Mouse (Mus musculus): ENCODE measurements around the gene Ccdc91.
A peak's percentile ranks its signal among the peaks of the same experiment; 100 is the strongest.

Ccdc91 gene

DNA sequence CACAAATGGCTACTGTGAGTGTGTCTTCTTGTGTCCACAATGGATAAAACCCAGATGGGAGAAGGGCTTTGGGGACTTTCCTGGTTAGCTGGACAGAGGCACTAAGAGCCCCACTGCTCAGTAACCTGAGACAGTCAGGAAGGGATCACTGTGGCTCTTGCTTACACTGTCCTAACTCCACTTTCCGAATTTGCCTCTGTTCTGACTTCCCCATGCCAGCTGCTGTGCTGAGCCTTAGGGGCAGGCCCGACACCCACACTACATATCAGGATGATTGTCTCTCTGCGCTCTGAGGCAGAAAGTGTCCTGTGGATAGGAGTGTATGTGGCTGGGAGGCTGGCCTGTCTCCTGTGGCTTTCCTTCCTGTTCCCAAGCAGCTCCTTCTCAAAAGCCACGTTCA lies 97.5 kb downstream of the Ccdc91 start:
- DNase-seq (ENCODE audit: low spot score in 2 of 2), result no peak

DNA sequence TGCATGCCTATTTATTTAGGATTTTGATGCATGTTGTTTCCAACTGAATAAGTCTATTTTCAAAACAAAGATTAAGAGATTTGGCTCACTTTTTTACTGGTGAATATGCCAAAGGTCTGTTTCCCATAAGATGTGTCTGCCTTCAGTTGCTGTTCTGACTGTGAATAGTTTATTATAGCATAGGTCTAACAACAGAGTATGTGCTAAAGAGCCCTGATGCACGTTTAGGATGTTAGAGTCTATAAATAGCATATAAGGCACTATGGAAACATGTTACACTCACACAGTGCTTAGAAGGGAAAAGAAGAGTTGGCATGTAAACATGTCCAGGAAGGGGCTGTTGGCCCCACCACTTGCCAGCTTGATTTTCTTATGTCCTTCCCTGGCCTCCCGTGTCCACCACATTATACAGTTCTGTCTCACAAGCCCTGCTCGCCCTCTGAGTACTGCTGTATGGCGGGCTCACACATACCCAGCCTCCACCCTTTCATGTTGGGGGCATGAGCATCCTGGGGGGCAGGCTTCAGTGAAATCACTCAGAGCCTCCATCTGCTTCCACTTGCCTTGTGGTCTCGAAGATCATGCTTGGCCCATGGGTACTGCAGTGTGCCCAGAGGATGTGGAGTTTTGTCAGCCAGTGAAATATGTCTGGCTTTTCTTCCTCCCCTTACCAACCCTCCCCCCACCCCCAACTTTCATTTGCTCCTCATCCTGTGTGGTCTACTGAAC lies 99.0 kb downstream of the Ccdc91 start:
- no peak for DNase-seq (ENCODE audit: low spot score in 2 of 2)

- DNase-seq (ENCODE audit: low spot score in 2 of 2), result no peak
These were observed 99.7 kb downstream of the Ccdc91 start for GRCm38 (mm10) chr6:147575183-147575784.

DNA sequence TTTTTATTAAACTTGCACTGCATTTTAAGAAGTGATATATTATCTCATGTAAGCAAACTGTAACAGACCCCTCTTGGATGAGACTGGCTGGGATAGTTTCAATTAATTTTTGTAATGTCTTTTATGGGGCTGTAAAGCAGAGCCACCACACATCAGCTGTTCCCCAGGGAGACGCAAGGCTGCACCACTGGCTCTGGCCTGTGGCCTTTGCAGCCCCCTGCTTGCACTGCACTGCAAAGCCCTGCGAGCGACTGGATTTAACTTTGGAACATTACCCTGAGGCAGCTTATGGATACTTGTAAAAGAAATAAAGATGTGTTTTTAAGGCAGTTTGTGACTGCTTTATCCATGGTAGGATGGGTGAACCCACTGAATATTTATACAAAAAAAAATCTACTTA lies 112.0 kb downstream of the Ccdc91 start:
- DNase-seq (ENCODE audit: low spot score in 2 of 2), result no peak

- DNase-seq (ENCODE audit: low spot score in 2 of 2), result no peak
These were observed 131.0 kb downstream of the Ccdc91 start for GRCm38 (mm10) chr6:147606666-147607065.

DNA sequence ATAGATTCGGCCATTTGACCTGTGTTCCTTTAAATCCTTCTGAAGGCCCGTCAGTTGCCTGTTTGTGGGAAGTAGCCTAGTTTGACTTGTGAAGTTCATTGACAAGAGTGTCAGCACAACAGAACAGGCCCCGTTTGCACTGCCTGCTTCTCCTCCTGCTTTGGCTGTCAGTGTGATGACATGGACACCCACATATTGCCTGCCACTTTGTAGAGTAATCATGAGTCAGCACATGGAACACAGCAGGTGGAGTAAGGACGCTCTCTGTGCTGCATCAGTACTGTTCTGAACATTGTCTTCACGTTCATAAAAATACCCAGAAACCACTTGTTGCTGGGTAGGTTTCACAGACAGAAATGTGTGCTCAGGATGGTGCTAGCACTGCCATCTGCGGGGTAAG lies 132.0 kb downstream of the Ccdc91 start:
- no peak for DNase-seq (ENCODE audit: low spot score in 2 of 2)

DNA sequence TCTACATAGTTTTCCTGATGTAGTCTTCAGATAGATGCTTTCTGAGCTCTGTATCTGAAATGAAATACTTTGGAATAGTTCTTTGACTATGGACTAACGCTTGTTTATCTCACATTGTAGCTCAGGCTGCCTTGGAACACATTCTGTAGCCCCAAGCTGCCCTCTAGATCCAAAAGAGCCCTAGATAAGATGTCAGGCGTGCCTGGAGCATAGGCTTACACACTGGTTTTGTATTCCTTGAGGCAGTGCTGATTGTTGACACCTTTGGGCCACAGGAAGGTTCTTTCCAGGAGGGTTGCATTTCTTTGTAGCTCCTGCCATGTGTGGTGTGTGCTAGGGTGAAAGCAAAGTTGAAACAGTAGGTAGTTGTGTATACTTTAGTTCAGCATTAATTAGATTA lies 139.7 kb downstream of the Ccdc91 start:
- DNase-seq (ENCODE audit: low spot score in 2 of 2), result no peak

- no peak for DNase-seq (ENCODE audit: low spot score in 2 of 2)
These were observed 147.5 kb downstream of the Ccdc91 start for GRCm38 (mm10) chr6:147623142-147623541.

GRCm38 (mm10) chr6:147636464-147636863 lies 160.8 kb downstream of the Ccdc91 start:
- no peak for DNase-seq (ENCODE audit: low spot score in 2 of 2)

DNA sequence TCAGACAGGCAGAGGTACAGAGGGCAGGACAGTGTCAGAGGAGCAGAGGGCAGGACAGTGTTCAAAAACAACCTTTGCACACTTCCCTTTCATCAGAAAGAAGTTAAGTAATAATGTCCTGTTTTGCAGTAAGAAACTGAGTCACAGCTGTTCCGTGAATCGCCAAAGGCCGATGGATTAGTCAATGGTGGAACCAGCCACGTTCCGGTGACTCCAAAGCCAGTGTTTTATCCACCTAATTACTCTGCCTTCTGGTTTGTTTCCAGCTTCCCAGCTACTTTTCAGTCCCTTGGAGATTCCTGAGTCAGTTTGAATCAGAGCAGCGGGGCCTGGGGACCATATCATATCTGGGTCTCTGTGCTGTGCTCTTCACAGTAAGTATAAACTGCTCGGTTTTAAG lies 168.2 kb downstream of the Ccdc91 start:
- no peak for DNase-seq (ENCODE audit: low spot score in 2 of 2)

DNA sequence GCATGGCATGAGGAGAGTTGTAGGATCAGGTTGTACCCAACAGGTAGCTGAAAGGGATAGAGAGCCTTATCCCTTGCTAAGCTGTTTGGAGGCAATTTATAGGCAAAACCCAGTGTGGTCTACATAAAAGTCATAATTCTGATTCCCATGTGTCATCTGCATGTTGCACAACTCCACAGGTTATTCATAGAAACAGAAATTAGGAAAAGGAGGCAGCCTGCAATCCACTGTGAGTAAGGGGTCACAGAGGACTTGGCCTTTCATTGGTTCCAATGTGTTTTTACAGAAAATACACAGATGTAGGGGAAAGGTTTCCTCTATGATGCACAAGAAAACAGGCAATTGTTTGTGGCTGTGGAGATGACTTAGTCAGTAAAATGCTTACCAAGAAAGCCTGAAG lies 168.8 kb downstream of the Ccdc91 start:
- DNase-seq (ENCODE audit: low spot score in 2 of 2), result no peak

DNA sequence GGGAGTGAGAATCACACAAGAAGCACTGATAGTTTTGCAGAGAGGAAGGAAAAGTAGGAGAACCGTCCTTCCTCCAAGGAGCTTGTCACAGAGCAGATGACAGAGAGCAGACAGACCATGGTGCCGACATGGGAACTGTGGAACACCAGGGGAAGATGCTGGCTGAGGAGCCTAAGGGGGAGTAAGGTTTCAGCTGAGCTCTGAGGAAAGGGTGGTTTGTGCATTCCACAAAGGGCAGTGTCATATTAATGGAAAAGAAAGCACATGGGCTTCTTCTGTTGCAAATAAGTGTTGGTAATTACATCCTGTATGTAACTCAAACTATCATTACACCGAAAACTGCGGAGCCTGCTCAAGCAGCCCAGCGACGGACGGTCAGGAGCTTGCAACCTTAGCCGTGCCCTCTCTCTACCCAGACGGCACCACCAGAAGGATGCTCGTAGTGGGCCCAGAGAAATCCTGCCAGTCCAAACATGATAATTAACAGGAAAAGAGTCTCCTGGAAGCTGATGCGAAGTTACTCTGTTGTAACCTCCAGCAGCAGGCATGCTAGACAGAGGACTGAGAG lies 170.9 kb downstream of the Ccdc91 start:
- no peak for DNase-seq (ENCODE audit: low spot score in 2 of 2)

- no peak for DNase-seq (ENCODE audit: low spot score in 2 of 2)
These were observed 182.4 kb downstream of the Ccdc91 start for GRCm38 (mm10) chr6:147658025-147658424.

GRCm38 (mm10) chr6:147660718-147661117 lies 185.1 kb downstream of the Ccdc91 start:
- DNase-seq (ENCODE audit: low spot score in 2 of 2), result no peak

DNA sequence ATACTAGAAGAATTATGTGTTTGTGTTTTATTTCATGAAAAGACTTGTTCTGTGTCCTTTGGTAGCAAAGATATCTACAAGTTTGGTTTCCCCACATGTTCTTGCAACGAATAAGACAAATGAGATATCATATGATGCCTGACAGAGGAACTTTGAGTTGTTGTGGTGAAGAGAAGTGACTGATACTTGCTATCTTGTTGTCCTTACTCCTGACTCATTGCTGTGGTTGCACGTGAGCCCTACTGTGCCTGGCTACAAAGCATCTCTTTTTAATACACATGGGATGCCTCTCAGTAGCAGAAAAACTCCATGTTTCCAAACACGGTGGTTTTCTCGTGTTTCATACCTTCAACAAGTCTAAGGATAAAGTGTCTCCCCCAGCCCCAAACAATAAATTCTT lies 186.2 kb downstream of the Ccdc91 start:
- DNase-seq (ENCODE audit: low spot score in 2 of 2), result no peak

- no peak for DNase-seq (ENCODE audit: low spot score in 2 of 2)
These were observed 187.0 kb downstream of the Ccdc91 start for GRCm38 (mm10) chr6:147662610-147663009.

DNA sequence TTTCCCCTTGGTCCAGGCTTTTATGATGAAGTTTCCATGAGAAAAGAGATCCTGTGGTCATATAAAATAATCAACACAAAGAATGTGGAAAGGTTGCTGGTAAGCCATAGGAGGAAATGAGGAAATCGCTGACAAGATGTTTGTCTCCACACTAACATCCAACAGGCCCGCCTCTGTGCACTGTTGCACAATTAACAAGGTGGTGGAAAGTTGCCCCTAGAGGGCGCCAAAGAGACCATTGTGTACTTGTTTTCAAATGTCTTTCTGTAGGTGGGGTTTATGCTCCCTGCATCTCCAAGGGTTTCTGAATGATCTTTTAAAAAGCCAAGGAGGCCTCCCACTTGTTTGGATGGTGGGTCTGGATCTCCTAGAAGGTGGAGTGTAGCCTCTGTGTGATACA lies 188.7 kb downstream of the Ccdc91 start:
- DNase-seq (ENCODE audit: low spot score in 2 of 2), result peak; percentile 16 to 63

- no peak for DNase-seq (ENCODE audit: low spot score in 2 of 2)
These were observed 195.7 kb downstream of the Ccdc91 start for GRCm38 (mm10) chr6:147671366-147671765.

- DNase-seq (ENCODE audit: low spot score in 2 of 2), result no peak
These were observed 196.9 kb downstream of the Ccdc91 start for GRCm38 (mm10) chr6:147672481-147672880.

DNA sequence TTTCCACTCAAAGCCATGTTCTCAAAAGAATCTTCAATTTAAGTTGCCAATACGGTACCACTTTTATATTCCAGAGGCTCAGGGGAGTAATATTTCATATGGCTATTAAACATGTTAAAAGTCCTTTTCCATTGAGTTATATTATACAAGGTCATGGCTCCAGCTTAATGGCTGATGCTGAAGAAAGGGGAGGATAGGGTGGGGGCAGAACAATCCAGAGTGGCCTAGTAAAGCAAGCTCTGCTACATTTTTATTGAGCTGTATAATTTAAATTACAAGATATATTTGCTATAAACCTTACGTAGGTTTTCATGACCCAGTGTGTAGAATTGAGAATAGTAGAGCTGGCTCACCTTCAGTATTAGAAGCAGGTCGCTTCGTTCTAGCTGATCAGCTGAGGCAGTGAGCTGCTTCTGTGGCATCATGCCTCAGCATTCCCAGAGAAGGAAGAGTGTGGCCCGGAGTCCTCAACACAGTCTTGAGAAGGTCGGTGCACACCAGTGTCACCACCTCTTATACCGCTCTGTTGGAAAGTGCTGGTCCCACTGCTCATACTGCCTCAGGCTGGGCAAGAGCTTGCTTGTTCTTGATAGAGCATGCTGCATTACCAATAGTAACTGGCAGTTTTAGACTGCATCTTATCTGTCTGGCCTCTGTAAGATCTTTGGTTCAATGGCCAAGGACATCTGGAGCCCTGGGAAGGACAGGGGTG lies 199.6 kb downstream of the Ccdc91 start:
- DNase-seq (ENCODE audit: low spot score in 2 of 2), result no peak

- no peak for DNase-seq (ENCODE audit: low spot score in 2 of 2)
These were observed 200.6 kb downstream of the Ccdc91 start for GRCm38 (mm10) chr6:147676214-147676613.

Data from spleen, postnatal 10 days (tissue).